8 mouse cellular contexts compared by ENCODE assay signal in genomic region chr13:96132401-96132816, GRCm38 (mm10). TPM values are rescaled to one million over a fixed set of nuclear protein-coding genes. Genes with fewer than 3 reads are reported as not detected.
DNase-seq lines count a peak whose midpoint lies in the region; ATAC-seq lines count a peak whose summit lies in the region.

TSS of gene Sv2c (minus strand) at chr13:96132577.

- no peak for ATAC-seq in activated CD4-positive, CD25-positive, alpha-beta regulatory T cell, adult 4 months

- DNase-seq in lung, postnatal 10 days = peak; percentile 45
- no peak for DNase-seq in lung, postnatal 36 days
- peak; percentile 69 to 78 for DNase-seq in cerebellum, postnatal 25 days
- DNase-seq in frontal cortex, postnatal 10 days (ENCODE audit: low spot score in 2 of 2) = peak; percentile 60 to 68
- peak in 1 of 2 experiments; percentile 34 for DNase-seq in layer of hippocampus, adult 18-20 months (ENCODE audit: low spot score in 2 of 2)
- DNase-seq in lung, postnatal 4 days = peak; percentile 38 to 65
- peak; percentile 71 for DNase-seq in right cerebral cortex, postnatal 14 days

RNA-seq across cellular contexts. Expression of gene Sv2c, which starts in this region (rescaled TPM):
- 10 to 100 TPM; 14.4 to 18.6 TPM for total RNA-seq in layer of hippocampus, adult 18-20 months (2021)
- polyA plus RNA-seq in activated CD4-positive, CD25-positive, alpha-beta regulatory T cell, adult 4 months (2017; shearing (Covaris generic)) = 1 to 10 TPM; 2.7 to 2.9 TPM
